Mouse (Mus musculus): Measurements from ENCODE around the gene A030005L19Rik. TPM values are rescaled to one million over a fixed set of nuclear protein-coding genes. Genes with fewer than 3 reads are reported as not detected.

A030005L19Rik gene
- polyA plus RNA-seq (2021; fragmentation: Nextera tagmentation), result not detected in 2 replicates
- long read RNA-seq, experiment 1, result 0 reads
- long read RNA-seq, experiment 2, result 0 reads

GRCm38 (mm10) chr1:82913025-82913424 lies at the start of gene A030005L19Rik:
Gene A030005L19Rik, plus strand, starts transcription at chr1:82913325.

GRCm38 (mm10) chr1:82924650-82925049 lies 11.5 kb downstream of the A030005L19Rik start, which contains the start of gene A030014E15Rik:
Gene A030014E15Rik, plus strand, starts transcription at chr1:82924917.

GRCm38 (mm10) chr1:82931326-82931725 lies 18.2 kb downstream of the A030005L19Rik start, which contains the start of gene Gm6217:
Gene Gm6217, minus strand, starts transcription at chr1:82931399.

GRCm38 (mm10) chr1:82943295-82943694 lies 30.2 kb downstream of the A030005L19Rik start, which contains the start of gene A030003K21Rik:
Gene A030003K21Rik, minus strand, starts transcription at chr1:82943388.

GRCm38 (mm10) chr1:82955913-82956312 lies 42.8 kb downstream of the A030005L19Rik start, which contains the start of gene Gm7544:
Gene Gm7544, minus strand, starts transcription at chr1:82956013.

GRCm38 (mm10) chr1:82959870-82960385 lies 46.8 kb downstream of the A030005L19Rik start, which contains the start of gene Gm47955:
Gene Gm47955, plus strand, starts transcription at chr1:82960286.

Other genes starting within 250 kb of the A030005L19Rik start
- 360 and 396 TPM in 2 replicates for gene Mff, start 188.4 kb upstream of the A030005L19Rik start, polyA plus RNA-seq (2021; fragmentation: Nextera tagmentation)
- not detected in 2 replicates for gene Tm4sf20, start 144.9 kb upstream of the A030005L19Rik start, polyA plus RNA-seq (2021; fragmentation: Nextera tagmentation)
- gene Gm47791, start 142.1 kb upstream of the A030005L19Rik start, polyA plus RNA-seq (2021; fragmentation: Nextera tagmentation), result not detected in 2 replicates
- gene Agfg1, start 73.8 kb upstream of the A030005L19Rik start, polyA plus RNA-seq (2021; fragmentation: Nextera tagmentation), result 4.8 and 5.9 TPM in 2 replicates
- not detected in 2 replicates for gene A030014E15Rik, start 11.6 kb downstream of the A030005L19Rik start, polyA plus RNA-seq (2021; fragmentation: Nextera tagmentation)
- gene Gm6217, start 18.1 kb downstream of the A030005L19Rik start, polyA plus RNA-seq (2021; fragmentation: Nextera tagmentation), result not detected in 2 replicates
- gene A030003K21Rik, start 30.1 kb downstream of the A030005L19Rik start, polyA plus RNA-seq (2021; fragmentation: Nextera tagmentation), result not detected in 2 replicates
- gene Gm7544, start 42.7 kb downstream of the A030005L19Rik start, polyA plus RNA-seq (2021; fragmentation: Nextera tagmentation), result not detected in 2 replicates
- gene Gm47955, start 47.0 kb downstream of the A030005L19Rik start, polyA plus RNA-seq (2021; fragmentation: Nextera tagmentation), result not detected in 2 replicates
- gene Gm47959, start 87.2 kb downstream of the A030005L19Rik start, polyA plus RNA-seq (2021; fragmentation: Nextera tagmentation), result not detected in 2 replicates
- 0.72 and 1.1 TPM in 2 replicates for gene Slc19a3, start 125.1 kb downstream of the A030005L19Rik start, polyA plus RNA-seq (2021; fragmentation: Nextera tagmentation)
- not detected in 2 replicates for gene Krtap28-10, start 129.2 kb downstream of the A030005L19Rik start, polyA plus RNA-seq (2021; fragmentation: Nextera tagmentation)
- not detected in 2 replicates for gene Gm47969, start 131.6 kb downstream of the A030005L19Rik start, polyA plus RNA-seq (2021; fragmentation: Nextera tagmentation)
- not detected in 2 replicates for gene A030005K14Rik, start 146.1 kb downstream of the A030005L19Rik start, polyA plus RNA-seq (2021; fragmentation: Nextera tagmentation)
- gene Krtap28-13, start 147.6 kb downstream of the A030005L19Rik start, polyA plus RNA-seq (2021; fragmentation: Nextera tagmentation), result not detected in 2 replicates
- gene Ccl20, start 203.4 kb downstream of the A030005L19Rik start, polyA plus RNA-seq (2021; fragmentation: Nextera tagmentation), result not detected in 2 replicates
- gene Daw1, start 246.4 kb downstream of the A030005L19Rik start, polyA plus RNA-seq (2021; fragmentation: Nextera tagmentation), result 0.20 and 0.23 TPM in 2 replicates